Mouse (Mus musculus) liver, adult 2 months (tissue): Measurements from ENCODE around the gene Hs3st3a1. TPM values are rescaled to one million over a fixed set of nuclear protein-coding genes. Genes with fewer than 3 reads are reported as not detected.

Experiments used
- DNase-seq: peaks from one replicate; pipeline ENCODE4 v3.0.0-alpha.2; 2011; ENCODE audit warnings: low read depth, low spot score; ENCODE audit errors: extremely low read depth
- H3K27ac ChIP-seq: fragments of 200-500 bp; replicated peaks from 2 replicates; pipeline ENCODE4 v1.5.1; 2012; ENCODE audit warnings: low read depth, mild to moderate bottlenecking, control low read depth, inconsistent platforms, low read length; ENCODE audit not compliant: insufficient read depth
- H3K27me3 ChIP-seq: fragments of 200-500 bp; 2 replicates; pipeline ENCODE4 v1.6.1; 2012; ENCODE audit warnings: mild to moderate bottlenecking, moderate library complexity, low read length, inconsistent platforms; ENCODE audit not compliant: control insufficient read depth, insufficient read depth
- H3K36me3 ChIP-seq: fragments of 200-500 bp; 2 replicates; pipeline ENCODE4 v1.6.1; 2012; ENCODE audit warnings: low read length, inconsistent platforms; ENCODE audit not compliant: control insufficient read depth, insufficient read depth
- H3K4me1 ChIP-seq: fragments of 200-500 bp; 2 replicates; pipeline ENCODE4 v1.6.1; 2011; ENCODE audit warnings: low read length; ENCODE audit not compliant: control insufficient read depth, insufficient read depth
- H3K4me3 ChIP-seq: fragments of 200-500 bp; 2 replicates; pipeline ENCODE4 v1.5.1; 2011; ENCODE audit warnings: low read depth, mild to moderate bottlenecking, control low read depth, low read length, moderate library complexity; ENCODE audit not compliant: insufficient read depth
- H3K79me2 ChIP-seq: fragments of 200-500 bp; 2 replicates; pipeline ENCODE4 v1.6.1; 2012; ENCODE audit warnings: inconsistent platforms, mild to moderate bottlenecking, low read length, moderate library complexity; ENCODE audit not compliant: control insufficient read depth, insufficient read depth
- H3K9ac ChIP-seq: fragments of 200-500 bp; 2 replicates; pipeline ENCODE4 v1.6.1; 2012; ENCODE audit warnings: low read depth, mild to moderate bottlenecking, control low read depth, inconsistent platforms, low read length
- CTCF ChIP-seq: fragments of 200-500 bp; IDR thresholded peaks from 2 replicates; pipeline ENCODE4 v1.5.1; 2011; ENCODE audit warnings: low read depth, low read length, control low read depth
- POLR2A ChIP-seq: fragments of 200-500 bp; IDR thresholded peaks from 2 replicates; pipeline ENCODE4 v1.6.1; 2011; ENCODE audit warnings: low read length, control low read depth; ENCODE audit not compliant: insufficient read depth; ENCODE audit errors: extremely low read depth
- WGBS: fragments of 180-500 bp; shearing (Covaris S2); methylation state at CpG from one replicate; pipeline ENCODE4 v1.1.7; 2018; 5-methylcytosine and 5-hydroxymethylcytosine counted together
- polyA plus RNA-seq: library from polyadenylated mRNA; depleted of rRNA; stranded (reverse); fragments of >200 nt; gene quantifications from 2 replicates; pipeline ENCODE4 v1.2.3, GENCODE M21; 2012
- total RNA-seq: library from RNA; depleted of rRNA; stranded (reverse); fragments of >200 nt; gene quantifications from 2 replicates; pipeline ENCODE4 v1.2.3, GENCODE M21; 2014

The Hs3st3a1 gene
- total and polyA plus RNA-seq, 2 experiments: 0.57 to 0.65 TPM

DNA sequence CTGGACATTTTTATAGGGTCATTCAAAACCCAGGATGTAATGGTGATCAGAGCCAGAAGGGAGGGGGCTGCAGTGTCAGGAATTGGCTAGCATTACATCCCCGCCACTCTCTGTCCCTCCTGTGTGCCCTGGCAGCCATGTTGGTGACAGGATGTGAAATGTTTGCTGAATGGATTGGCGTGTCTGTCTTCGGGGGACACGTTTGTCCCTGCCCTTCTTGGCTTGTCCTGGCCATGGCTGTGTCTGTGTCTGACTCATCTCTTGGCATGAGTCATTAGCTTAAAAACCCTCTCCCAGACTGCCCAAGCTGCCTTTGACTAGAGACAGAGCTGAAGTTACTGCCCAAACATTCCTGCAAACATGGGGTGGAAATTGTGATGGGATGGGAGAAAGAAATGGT, 33.6 kb downstream of the Hs3st3a1 start:
- DNase-seq: peak; percentile 6
- WGBS: 50% methylated on average over 4 of the region's 4 CpGs
- H3K36me3 ChIP-seq: no peaks in the 10 kb centered on the region
- no peaks in the 10 kb centered on the region for H3K27me3 ChIP-seq
- H3K9ac ChIP-seq: no peak overlapping the region
- no peaks in the 10 kb centered on the region for H3K4me1 ChIP-seq
- H3K79me2 ChIP-seq: no peaks in the 10 kb centered on the region
- H3K4me3 ChIP-seq: no peak overlapping the region
- H3K27ac ChIP-seq: no peak overlapping the region
- TF ChIP-seq CTCF (no peak), POLR2A (no peak)

DNA sequence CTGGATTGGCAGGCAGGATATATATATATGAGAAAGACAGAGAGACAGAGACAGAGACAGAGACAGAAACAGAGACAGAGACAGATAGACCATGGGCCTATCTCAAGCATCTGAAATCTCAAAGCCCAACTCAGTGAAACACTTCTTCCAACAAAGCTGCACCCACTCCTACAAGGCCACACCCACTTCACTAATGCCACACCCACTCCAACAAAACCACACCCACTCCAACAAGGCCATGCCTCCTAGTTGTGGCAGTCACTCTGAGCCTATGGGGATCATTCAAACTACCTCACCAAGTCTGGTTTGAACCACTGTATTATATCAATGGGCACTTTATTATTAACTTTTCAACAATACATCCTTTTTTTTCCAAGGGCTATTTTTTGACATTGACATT, 35.6 kb downstream of the Hs3st3a1 start:
- Histone ChIP-seq H3K27me3 (no peaks in the 10 kb centered on the region), H3K27ac (no peak overlapping the region), H3K4me3 (no peak overlapping the region), H3K9ac (no peak overlapping the region), H3K36me3 (no peaks in the 10 kb centered on the region), H3K4me1 (no peaks in the 10 kb centered on the region), H3K79me2 (no peaks in the 10 kb centered on the region)
- TF ChIP-seq CTCF: no peak
- TF ChIP-seq POLR2A: no peak
- DNase-seq: no peak

DNA sequence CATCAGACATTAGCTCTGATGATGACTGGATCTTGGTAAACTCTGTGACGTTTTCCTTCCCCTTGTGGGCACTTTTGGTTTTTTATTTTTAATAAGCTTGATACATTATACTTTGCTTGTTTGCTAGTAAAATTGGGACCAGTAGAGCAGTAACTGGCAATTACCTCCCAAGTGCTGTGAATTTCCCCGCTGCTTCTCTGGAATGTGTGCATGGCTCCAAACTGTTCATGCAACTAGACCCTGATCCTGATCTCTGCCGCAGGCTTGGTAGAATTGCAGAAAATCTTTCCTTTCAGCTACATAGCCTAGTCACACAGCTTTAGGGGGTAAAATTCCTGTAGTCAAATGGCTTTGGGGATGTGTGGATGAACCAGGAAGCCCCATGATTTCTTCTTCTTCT, 38.5 kb downstream of the Hs3st3a1 start:
- no peaks in the 10 kb centered on the region for H3K27me3 ChIP-seq
- H3K9ac ChIP-seq: no peak overlapping the region
- H3K27ac ChIP-seq: no peak overlapping the region
- no peak overlapping the region for H3K4me3 ChIP-seq
- H3K36me3 ChIP-seq: no peaks in the 10 kb centered on the region
- whole genome bisulfite sequencing: 84% methylated on average over 3 of the region's 3 CpGs
- no peak for DNase-seq
- no peaks in the 10 kb centered on the region for H3K79me2 ChIP-seq
- H3K4me1 ChIP-seq: no peaks in the 10 kb centered on the region
- TF ChIP-seq POLR2A: no peak

DNA sequence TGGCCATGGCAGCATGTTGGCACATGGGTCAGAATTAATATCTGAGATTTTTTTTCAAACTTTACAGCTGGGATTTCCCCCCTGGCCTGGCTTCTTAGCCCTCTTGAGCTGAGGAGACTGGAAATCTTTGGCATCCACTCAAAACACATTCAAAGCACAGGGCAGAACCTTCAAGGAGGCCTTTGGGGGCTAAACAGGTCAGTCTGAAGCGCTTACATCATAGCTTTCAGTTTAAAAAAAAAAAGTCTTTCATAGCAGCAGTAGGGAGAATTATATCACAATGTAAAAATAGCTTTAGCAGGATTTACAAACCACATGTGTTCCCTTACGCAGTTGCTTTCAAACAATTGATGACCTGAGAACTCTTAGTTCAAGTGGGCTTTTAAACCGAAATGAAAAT, 46.3 kb downstream of the Hs3st3a1 start:
- H3K79me2 ChIP-seq: no peaks in the 10 kb centered on the region

DNA sequence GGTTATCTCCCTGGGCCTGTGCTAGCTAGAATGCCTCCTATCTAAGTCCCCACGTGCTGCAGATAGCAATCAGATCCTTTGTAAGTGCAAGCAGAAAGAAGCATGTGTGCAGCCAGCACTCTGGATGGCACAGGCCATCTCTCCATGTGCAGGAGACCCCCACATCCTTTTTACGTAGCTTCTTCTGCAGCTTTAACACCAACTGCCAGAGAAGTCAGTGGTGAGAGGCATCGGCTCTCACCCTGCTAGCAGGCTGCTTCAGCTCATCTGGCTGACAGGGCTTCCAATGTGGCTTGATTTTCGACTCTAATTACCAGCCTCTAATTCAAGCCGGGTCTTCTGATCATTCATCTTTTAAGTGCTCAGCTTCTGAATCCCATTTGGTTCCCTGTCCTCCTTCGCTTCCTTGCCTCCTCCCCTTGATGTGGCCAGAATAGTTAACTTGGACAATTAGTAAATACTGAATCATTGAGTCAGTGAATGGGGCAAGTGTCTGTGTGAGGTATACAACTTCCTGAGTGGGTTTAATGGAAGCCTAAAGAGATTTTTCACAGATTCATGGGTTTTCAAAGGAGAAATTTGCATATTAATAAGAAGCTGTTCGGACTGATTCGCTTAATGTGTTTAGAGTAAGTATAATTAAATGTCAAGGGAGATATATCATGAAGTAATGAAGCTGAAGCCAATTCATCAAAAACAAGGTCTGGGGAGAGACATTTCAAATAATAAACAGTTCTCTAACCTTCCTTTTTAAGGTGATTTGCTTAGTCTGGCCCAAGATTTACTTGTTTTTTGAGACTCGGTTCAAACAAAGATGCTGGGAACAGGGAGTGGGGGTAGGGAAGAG, 54.7 kb downstream of the Hs3st3a1 start:
- Histone ChIP-seq H3K27me3 (no peaks in the 10 kb centered on the region), H3K79me2 (no peaks in the 10 kb centered on the region), H3K4me3 (no peak overlapping the region), H3K4me1 (no peaks in the 10 kb centered on the region), H3K9ac (no peak overlapping the region), H3K27ac (no peak overlapping the region), H3K36me3 (no peaks in the 10 kb centered on the region)
- 78% methylated on average over 9 of the region's 9 CpGs for WGBS
- no peak for TF ChIP-seq CTCF
- TF ChIP-seq POLR2A: no peak
- DNase-seq: no peak

More for the DNA sequence above, 46.3 kb downstream of the Hs3st3a1 start:
- H3K4me3 ChIP-seq: no peak overlapping the region
- no peaks in the 10 kb centered on the region for H3K27me3 ChIP-seq
- no peak for TF ChIP-seq POLR2A
- TF ChIP-seq CTCF: no peak
- no peak overlapping the region for H3K27ac ChIP-seq
- 84% methylated on average over 3 of the region's 3 CpGs for WGBS
- no peak for DNase-seq
- H3K36me3 ChIP-seq: no peaks in the 10 kb centered on the region
- H3K4me1 ChIP-seq: no peaks in the 10 kb centered on the region
- H3K9ac ChIP-seq: no peak overlapping the region

DNA sequence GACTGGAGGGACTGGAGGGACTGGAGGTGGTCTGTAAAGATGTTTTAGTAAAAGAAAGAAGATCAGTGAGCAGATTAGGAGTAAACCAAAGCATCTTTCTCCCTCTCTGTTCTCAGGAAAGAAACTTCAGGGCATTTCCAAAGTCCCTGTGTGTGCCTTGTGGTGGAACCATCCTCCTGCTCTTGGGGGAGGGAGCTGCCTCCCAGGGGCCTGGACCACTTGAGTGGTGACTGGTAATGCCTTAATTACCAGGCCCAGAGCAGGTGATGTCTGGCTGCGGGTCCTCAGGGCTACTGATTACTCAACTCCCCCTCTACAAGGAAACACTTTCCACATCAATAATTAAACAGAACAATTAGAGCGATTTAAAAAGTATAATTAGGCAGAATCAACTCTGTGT, 59.3 kb downstream of the Hs3st3a1 start:
- Histone ChIP-seq H3K4me3 (no peak overlapping the region), H3K9ac (no peak overlapping the region), H3K27me3 (no peaks in the 10 kb centered on the region), H3K4me1 (no peaks in the 10 kb centered on the region; the same call in 1 of the 2 replicates), H3K79me2 (no peaks in the 10 kb centered on the region), H3K27ac (no peak overlapping the region), H3K36me3 (no peaks in the 10 kb centered on the region)
- 77% methylated on average over 2 of the region's 2 CpGs for WGBS
- no peak for DNase-seq
- TF ChIP-seq POLR2A: no peak
- TF ChIP-seq CTCF: no peak
